Mouse (Mus musculus) cerebellum, postnatal 4 days (tissue): ENCODE measurements around the gene Zfp800.

Experiments
- DNase-seq, 2 experiments: peaks; one replicate each; pipeline ENCODE4 v3.0.0; 2022; ENCODE audit warnings: low spot score in 2 of 2, mixed read lengths in 1 of 2

Gene Zfp800

DNA sequence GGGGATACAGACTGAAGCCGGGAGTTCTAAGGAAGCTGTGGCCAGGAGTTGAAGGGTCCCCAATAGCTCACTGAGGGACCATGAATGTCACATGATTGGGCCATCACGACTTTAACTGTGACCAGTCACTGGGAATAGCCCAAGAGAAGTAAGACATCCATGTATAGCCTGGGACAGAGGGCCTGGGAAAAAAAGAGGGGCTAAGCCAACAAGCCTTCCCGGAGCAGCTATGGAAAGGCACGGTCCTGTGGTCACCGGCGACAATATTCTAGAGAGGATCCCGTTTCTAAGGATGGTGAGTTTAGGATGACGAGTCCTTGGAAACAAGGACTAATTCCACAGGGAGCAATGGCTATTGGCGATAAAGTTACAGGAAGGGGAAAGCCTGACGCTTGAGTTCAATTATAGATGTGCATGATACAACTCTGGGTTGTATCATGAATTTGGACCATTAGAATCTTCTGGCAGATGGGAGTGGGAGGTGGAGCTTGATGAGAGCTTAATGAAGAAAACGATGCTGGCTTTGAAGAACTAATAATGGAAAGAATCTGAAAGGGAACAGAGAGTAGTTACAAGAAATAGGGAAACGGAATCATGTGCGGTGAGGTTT is 183.0 kb downstream of the Zfp800 start:
- DNase-seq, result no peak

DNA sequence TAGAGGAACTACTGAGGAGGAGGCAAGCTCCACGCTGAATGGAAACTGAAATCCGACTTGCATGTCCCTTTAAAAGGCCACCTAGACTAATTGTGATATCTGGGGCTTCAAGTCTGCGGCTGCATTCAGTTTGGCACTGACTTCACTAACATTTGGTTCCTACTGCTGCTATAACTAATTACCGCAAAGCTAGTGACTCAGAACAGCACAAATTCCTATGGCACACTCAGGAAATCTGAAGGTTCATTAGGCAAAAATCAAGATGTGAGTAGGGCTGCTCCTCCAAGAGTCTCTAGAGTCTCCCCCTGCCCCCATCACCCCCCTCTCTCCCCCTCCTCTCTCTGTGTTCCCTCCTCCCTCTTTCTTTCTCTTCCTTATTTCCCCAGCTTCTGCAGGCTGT is 194.4 kb downstream of the Zfp800 start:
- DNase-seq, result no peak

- no peak for DNase-seq
Observed at GRCm38 (mm10) chr6:28202833-28203232, 195.0 kb downstream of the Zfp800 start.

GRCm38 (mm10) chr6:28193901-28194300 is 203.9 kb downstream of the Zfp800 start:
- no peak for DNase-seq

DNA sequence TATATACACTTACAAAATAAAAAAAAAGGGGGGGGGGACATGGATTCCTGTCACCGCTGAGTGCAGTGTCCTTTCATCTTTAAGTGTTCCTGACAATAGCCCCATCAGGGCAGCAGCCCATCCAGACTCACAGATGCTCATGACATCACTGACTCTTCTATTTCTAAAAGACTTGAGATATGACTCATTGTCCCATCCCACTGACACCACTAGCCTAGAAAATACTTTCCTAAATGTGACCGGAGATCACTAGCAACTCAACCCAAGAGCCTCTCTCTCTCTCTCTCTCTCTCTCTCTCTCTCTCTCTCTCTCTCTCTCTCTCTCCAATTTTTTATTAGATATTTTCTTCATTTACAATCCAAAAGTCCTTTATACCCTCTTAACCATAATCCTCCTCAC is 205.9 kb downstream of the Zfp800 start:
- DNase-seq, result no peak
